Mouse (Mus musculus): Measurements from ENCODE around the gene Nedd9. TPM values are rescaled to one million over a fixed set of nuclear protein-coding genes. Genes with fewer than 3 reads are reported as not detected.

The Nedd9 gene
- polyA plus RNA-seq, 1 experiment from 2014 or later = 6.0 TPM

DNA sequence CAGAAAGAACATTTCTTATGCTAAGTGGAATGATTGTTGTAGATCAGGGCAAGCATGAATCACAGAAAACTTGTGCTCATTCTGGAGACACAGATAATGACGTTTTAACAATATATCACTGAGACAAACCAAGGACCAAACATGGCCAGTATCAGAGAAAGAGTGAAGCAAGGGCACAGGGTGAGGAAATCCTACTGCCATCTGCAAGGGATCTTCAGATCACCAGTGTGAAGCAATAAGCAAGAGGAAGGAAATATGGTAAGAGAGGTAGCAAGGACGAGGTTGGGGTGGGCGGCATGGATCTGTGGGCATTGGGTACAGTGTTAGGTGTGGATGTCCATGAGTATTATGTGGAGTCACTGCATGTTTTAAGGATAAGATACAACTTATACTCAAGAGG lies 13.6 kb upstream of the Nedd9 start:
- ATAC-seq (ENCODE audit: low read depth) = no peak
- 33% methylated on average over 3 of the region's 3 CpGs for WGBS (ENCODE audit: insufficient replicate concordance)

DNA sequence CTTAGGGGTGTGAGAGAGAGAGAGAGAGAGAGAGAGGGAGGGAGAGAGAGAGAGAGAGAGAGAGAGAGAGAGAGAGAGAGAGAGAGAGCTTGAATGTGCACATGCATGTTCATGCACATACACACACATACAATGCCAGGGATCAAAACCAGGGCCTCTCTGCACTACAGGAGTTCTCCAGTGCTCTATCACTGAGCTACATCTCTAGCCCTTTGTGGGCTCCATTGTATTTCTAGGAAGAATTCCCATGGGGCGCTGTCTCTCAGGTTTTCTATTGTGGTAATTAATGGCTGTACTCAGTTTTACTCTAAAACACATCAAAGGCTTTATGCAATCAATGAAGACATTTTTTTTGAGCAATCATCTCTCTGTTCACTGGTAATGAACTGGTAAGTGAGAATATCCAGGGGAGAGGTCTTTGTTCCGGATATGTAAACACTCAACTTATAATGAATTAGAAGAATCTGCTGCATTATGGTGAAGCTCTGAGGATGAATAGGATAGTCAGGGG lies 11.5 kb upstream of the Nedd9 start:
- no peaks in the 10 kb centered on the region for H3K36me3 ChIP-seq (ENCODE audit: control insufficient read depth, insufficient read depth)
- H3K4me3 ChIP-seq (ENCODE audit: low read depth, low read length) = no peak overlapping the region
- H3K9me3 ChIP-seq (replicated peaks; ENCODE audit: control insufficient read depth, low read length) = no peaks in the 10 kb centered on the region
- 72% methylated on average over 2 of the region's 2 CpGs for WGBS (ENCODE audit: insufficient replicate concordance)
- no peaks in the 10 kb centered on the region for H3K4me1 ChIP-seq (ENCODE audit: control insufficient read depth, low read depth, low read length)
- ATAC-seq (ENCODE audit: low read depth) = no peak
- H3K27me3 ChIP-seq (ENCODE audit: control insufficient read depth, insufficient read depth, low read depth, low read length) = no peaks in the 10 kb centered on the region
- no peak overlapping the region for H3K9ac ChIP-seq (ENCODE audit: low read depth, low read length)
- H3K27ac ChIP-seq (ENCODE audit: low read length) = no peak overlapping the region
- no peak overlapping the region for H3K4me2 ChIP-seq (ENCODE audit: low read depth, low read length)

More for the DNA sequence above, 13.6 kb upstream of the Nedd9 start:
- Histone ChIP-seq H3K36me3 (ENCODE audit: control insufficient read depth, insufficient read depth) (no peaks in the 10 kb centered on the region), H3K4me2 (ENCODE audit: low read depth, low read length) (no peak overlapping the region), H3K9me3 (replicated peaks; ENCODE audit: control insufficient read depth, low read length) (no peaks in the 10 kb centered on the region), H3K4me1 (ENCODE audit: control insufficient read depth, low read depth, low read length) (no peaks in the 10 kb centered on the region), H3K27me3 (ENCODE audit: control insufficient read depth, insufficient read depth, low read depth, low read length) (no peaks in the 10 kb centered on the region), H3K9ac (ENCODE audit: low read depth, low read length) (no peak overlapping the region), H3K27ac (ENCODE audit: low read length) (no peak overlapping the region), H3K4me3 (ENCODE audit: low read depth, low read length) (no peak overlapping the region)

DNA sequence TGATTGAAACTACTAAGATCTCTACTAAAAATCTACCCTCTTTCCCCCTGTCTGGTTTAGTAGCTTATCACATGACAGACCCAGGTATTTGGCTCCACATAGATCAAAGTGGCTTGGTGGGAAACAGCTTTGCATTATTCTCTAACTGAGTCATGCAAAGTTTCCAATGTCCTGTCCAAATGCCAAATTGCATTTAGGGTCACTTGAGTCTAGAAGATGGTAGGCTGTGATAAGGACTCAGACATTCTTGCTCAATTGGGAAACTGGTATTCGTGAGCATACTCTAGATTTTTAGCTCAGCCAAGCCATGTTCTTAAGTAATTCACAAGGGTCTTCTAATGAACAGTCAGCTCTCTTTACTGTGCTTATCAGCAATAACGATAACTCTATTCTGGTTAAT lies 7.5 kb upstream of the Nedd9 start:
- 65% methylated on average over 2 of the region's 2 CpGs for WGBS (ENCODE audit: insufficient replicate concordance)
- H3K4me2 ChIP-seq (ENCODE audit: low read depth, low read length) = no peak overlapping the region

DNA sequence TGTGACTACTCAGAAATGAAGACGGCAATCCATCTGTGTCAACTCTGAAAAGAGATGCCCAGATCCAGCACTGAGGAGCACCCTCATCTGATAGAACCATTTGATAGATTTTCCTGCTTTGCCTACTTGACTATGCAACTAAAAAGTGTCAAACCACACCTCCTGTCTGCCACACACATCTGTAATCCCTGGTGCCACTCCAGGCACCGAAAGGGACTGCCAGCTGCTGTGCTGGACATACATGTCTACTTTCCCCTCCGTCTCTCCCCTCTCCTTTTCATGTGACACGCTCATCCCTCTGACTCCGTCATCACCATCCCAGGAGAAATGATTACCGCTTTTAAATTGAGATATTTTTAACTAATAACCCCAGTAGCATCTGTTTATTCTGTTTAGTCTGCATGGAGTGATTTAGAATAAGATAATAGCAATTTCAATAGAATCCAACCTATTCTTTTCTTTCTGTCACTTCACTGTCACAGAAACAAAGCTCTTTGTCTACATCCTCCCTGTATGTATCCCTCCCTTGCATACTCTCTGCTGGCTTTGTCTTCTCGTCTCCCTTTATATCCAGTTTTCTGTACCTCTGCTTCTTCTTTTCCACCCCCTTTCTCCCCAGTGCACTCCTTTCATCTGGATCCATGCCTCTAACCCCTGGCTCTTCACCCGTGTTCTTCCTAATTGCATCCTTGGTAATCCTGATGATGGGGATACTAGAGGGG lies 5.0 kb upstream of the Nedd9 start:
- Histone ChIP-seq H3K27me3 (ENCODE audit: control insufficient read depth, insufficient read depth, low read depth, low read length) (no peaks in the 10 kb centered on the region), H3K9ac (ENCODE audit: low read depth, low read length) (no peak overlapping the region), H3K36me3 (ENCODE audit: control insufficient read depth, insufficient read depth) (no peaks in the 10 kb centered on the region), H3K27ac (ENCODE audit: low read length) (no peak overlapping the region), H3K4me2 (ENCODE audit: low read depth, low read length) (no peak overlapping the region), H3K9me3 (replicated peaks; ENCODE audit: control insufficient read depth, low read length) (no peaks in the 10 kb centered on the region), H3K4me3 (ENCODE audit: low read depth, low read length) (no peak overlapping the region), H3K4me1 (ENCODE audit: control insufficient read depth, low read depth, low read length) (no peaks in the 10 kb centered on the region)
- ATAC-seq (ENCODE audit: low read depth) = no peak
- WGBS (ENCODE audit: insufficient replicate concordance) = 75% methylated on average over 8 of the region's 8 CpGs

More for the DNA sequence above, 7.5 kb upstream of the Nedd9 start:
- Histone ChIP-seq H3K4me1 (ENCODE audit: control insufficient read depth, low read depth, low read length) (no peaks in the 10 kb centered on the region), H3K27ac (ENCODE audit: low read length) (no peak overlapping the region), H3K9me3 (replicated peaks; ENCODE audit: control insufficient read depth, low read length) (no peaks in the 10 kb centered on the region), H3K9ac (ENCODE audit: low read depth, low read length) (no peak overlapping the region), H3K4me3 (ENCODE audit: low read depth, low read length) (no peak overlapping the region), H3K36me3 (ENCODE audit: control insufficient read depth, insufficient read depth) (no peaks in the 10 kb centered on the region), H3K27me3 (ENCODE audit: control insufficient read depth, insufficient read depth, low read depth, low read length) (no peaks in the 10 kb centered on the region)
- ATAC-seq (ENCODE audit: low read depth) = no peak

DNA sequence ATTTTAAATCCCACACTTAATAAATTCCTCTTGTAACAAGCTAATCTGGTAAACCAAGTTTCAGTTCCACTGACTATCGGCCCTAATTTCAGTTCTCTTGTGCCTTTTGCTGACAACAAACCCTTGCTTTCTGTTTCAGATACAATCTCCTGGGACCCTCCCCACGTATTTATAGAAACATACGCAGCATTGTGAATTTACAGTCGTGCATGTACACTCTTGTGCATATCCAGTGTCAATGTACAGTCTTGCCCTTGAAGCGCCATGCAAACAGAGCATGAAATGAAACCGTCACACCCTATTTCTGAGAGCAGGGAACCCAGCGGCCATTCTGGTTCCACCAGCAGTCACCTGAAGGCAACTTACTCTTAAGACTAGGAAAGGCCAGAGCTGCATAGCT lies 4.4 kb upstream of the Nedd9 start:
- ATAC-seq (ENCODE audit: low read depth) = no peak
- WGBS (ENCODE audit: insufficient replicate concordance) = 63% methylated on average over 7 of the region's 7 CpGs
- Histone ChIP-seq H3K4me3 (ENCODE audit: low read depth, low read length) (no peak overlapping the region), H3K9me3 (replicated peaks; ENCODE audit: control insufficient read depth, low read length) (no peaks in the 10 kb centered on the region), H3K36me3 (ENCODE audit: control insufficient read depth, insufficient read depth) (no peaks in the 10 kb centered on the region), H3K27me3 (ENCODE audit: control insufficient read depth, insufficient read depth, low read depth, low read length) (no peaks in the 10 kb centered on the region), H3K4me2 (ENCODE audit: low read depth, low read length) (no peak overlapping the region), H3K4me1 (ENCODE audit: control insufficient read depth, low read depth, low read length) (no peaks in the 10 kb centered on the region), H3K27ac (ENCODE audit: low read length) (no peak overlapping the region), H3K9ac (ENCODE audit: low read depth, low read length) (no peak overlapping the region)

DNA sequence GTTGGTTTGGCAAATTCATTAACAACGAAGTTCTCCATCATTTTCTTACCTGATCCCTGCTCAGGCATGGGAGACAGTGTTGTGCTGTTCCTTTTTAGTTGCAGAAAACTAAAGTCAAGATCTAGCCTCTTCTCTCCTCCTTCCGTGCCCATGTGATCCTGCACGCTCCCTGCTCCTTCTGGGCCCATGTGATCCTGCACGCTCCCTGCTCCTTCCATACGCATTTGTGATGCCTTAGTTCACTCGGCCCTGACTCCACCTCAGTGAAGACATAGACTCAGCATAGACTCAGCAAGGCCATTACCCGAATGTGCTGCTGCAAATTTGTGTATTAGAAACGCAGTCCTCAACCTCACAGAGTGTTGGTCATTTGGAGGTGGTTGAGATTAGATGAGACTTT lies 3.1 kb upstream of the Nedd9 start:
- Histone ChIP-seq H3K9ac (ENCODE audit: low read depth, low read length) (no peak overlapping the region), H3K4me1 (ENCODE audit: control insufficient read depth, low read depth, low read length) (no peaks in the 10 kb centered on the region), H3K27ac (ENCODE audit: low read length) (no peak overlapping the region), H3K4me2 (ENCODE audit: low read depth, low read length) (no peak overlapping the region), H3K27me3 (ENCODE audit: control insufficient read depth, insufficient read depth, low read depth, low read length) (no peaks in the 10 kb centered on the region), H3K9me3 (replicated peaks; ENCODE audit: control insufficient read depth, low read length) (no peaks in the 10 kb centered on the region), H3K36me3 (ENCODE audit: control insufficient read depth, insufficient read depth) (no peaks in the 10 kb centered on the region), H3K4me3 (ENCODE audit: low read depth, low read length) (no peak overlapping the region)
- ATAC-seq (ENCODE audit: low read depth) = no peak
- 64% methylated on average over 8 of the region's 8 CpGs for WGBS (ENCODE audit: insufficient replicate concordance)

DNA sequence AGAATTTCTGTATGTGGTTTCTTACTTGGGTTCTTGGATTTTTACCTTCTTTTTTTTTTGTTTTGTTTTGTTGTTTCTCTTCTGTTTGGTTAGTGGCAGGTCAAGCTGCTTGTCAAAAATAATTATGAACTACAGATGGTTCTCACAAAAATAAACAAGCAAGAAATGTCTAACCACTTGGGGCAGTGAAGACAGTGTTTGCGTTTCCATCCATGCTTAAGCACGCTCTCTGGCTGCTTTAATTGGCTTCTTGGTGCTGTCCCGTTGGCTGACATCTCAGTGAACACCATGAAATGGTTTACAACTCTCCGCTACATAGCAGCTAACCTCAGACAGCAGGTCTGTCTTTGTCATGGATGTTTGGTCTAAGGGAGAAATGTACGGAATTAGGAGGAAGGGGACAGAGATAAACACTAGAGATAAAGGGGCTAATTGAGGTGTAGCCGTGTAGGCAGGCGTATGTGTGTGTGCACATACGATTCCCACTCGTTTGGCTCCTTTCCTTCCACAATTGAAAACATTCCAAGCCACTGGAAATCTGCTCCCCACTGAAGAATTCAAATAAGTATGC lies 2.6 kb upstream of the Nedd9 start:
- no peaks in the 10 kb centered on the region for H3K4me1 ChIP-seq (ENCODE audit: control insufficient read depth, low read depth, low read length)
- no peaks in the 10 kb centered on the region for H3K27me3 ChIP-seq (ENCODE audit: control insufficient read depth, insufficient read depth, low read depth, low read length)
- no peak for ATAC-seq (ENCODE audit: low read depth)
- no peak overlapping the region for H3K4me2 ChIP-seq (ENCODE audit: low read depth, low read length)
- no peak overlapping the region for H3K27ac ChIP-seq (ENCODE audit: low read length)
- 63% methylated on average over 9 of the region's 9 CpGs for WGBS (ENCODE audit: insufficient replicate concordance)
- H3K9me3 ChIP-seq (replicated peaks; ENCODE audit: control insufficient read depth, low read length) = no peaks in the 10 kb centered on the region
- H3K9ac ChIP-seq (ENCODE audit: low read depth, low read length) = no peak overlapping the region
- H3K36me3 ChIP-seq (ENCODE audit: control insufficient read depth, insufficient read depth) = no peaks in the 10 kb centered on the region
- H3K4me3 ChIP-seq (ENCODE audit: low read depth, low read length) = no peak overlapping the region

DNA sequence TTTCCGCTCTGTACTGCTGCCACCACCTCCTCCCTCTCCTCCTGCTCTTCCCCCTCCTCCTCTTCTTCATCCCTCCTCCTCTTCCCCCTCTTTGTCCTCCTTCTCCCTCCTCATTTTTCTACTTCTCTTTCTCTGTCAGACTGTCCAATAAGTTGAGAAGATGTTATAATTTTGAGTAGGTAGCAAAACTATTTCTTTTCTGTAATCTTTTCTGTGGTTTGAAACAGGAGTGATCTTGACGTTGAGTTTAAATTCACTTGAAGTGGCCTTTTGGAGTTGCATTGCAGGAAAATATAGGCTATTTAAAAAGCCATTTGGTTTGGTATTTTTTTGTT lies 214 bp upstream of the Nedd9 start:
- Histone ChIP-seq H3K27ac (ENCODE audit: low read length) (no peak overlapping the region), H3K4me1 (ENCODE audit: control insufficient read depth, low read depth, low read length) (no peaks in the 10 kb centered on the region), H3K27me3 (ENCODE audit: control insufficient read depth, insufficient read depth, low read depth, low read length) (no peaks in the 10 kb centered on the region), H3K9me3 (replicated peaks; ENCODE audit: control insufficient read depth, low read length) (no peaks in the 10 kb centered on the region), H3K4me3 (ENCODE audit: low read depth, low read length) (no peak overlapping the region), H3K36me3 (ENCODE audit: control insufficient read depth, insufficient read depth) (no peaks in the 10 kb centered on the region), H3K9ac (ENCODE audit: low read depth, low read length) (no peak overlapping the region), H3K4me2 (ENCODE audit: low read depth, low read length) (no peak overlapping the region)
- no peak for ATAC-seq (ENCODE audit: low read depth)
- WGBS (ENCODE audit: insufficient replicate concordance) = 23% methylated on average over 2 of the region's 2 CpGs

DNA sequence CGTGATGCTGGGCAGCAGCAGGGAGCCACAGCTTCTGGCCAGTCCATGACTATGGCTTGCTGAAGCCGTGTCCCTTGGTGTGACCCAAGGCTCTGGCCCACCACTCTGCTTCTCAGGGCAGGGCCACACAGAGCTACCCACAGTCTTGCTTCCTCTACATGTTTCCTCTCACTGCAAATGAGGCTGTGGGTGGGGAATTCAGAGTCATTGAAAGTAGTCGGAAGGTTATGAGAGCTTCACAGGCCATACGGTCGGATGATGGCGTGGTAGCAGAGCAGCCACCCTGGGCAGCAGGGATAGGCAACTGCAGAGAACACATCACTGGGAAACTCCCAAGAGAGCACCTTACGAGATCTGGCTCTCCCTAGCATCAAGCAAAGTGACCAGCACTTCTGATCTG lies 3.2 kb downstream of the Nedd9 start:
- no peaks in the 10 kb centered on the region for H3K27me3 ChIP-seq (ENCODE audit: control insufficient read depth, insufficient read depth, low read depth, low read length)
- no peak overlapping the region for H3K27ac ChIP-seq (ENCODE audit: low read length)
- no peak for ATAC-seq (ENCODE audit: low read depth)
- no peaks in the 10 kb centered on the region for H3K36me3 ChIP-seq (ENCODE audit: control insufficient read depth, insufficient read depth)
- H3K4me2 ChIP-seq (ENCODE audit: low read depth, low read length) = no peak overlapping the region
- no peak overlapping the region for H3K4me3 ChIP-seq (ENCODE audit: low read depth, low read length)
- H3K9me3 ChIP-seq (replicated peaks; ENCODE audit: control insufficient read depth, low read length) = no peaks in the 10 kb centered on the region
- H3K9ac ChIP-seq (ENCODE audit: low read depth, low read length) = no peak overlapping the region
- H3K4me1 ChIP-seq (ENCODE audit: control insufficient read depth, low read depth, low read length) = no peaks in the 10 kb centered on the region
- WGBS (ENCODE audit: insufficient replicate concordance) = 60% methylated on average over 7 of the region's 7 CpGs
